Mouse (Mus musculus) liver (tissue): ENCODE measurements around the gene Wnk1.

ENCODE experiments used
- DNase-seq: peaks from one replicate; pipeline ENCODE4 v3.0.0-alpha.2; 2020; ENCODE audit warnings: mixed read lengths

The Wnk1 gene

DNA sequence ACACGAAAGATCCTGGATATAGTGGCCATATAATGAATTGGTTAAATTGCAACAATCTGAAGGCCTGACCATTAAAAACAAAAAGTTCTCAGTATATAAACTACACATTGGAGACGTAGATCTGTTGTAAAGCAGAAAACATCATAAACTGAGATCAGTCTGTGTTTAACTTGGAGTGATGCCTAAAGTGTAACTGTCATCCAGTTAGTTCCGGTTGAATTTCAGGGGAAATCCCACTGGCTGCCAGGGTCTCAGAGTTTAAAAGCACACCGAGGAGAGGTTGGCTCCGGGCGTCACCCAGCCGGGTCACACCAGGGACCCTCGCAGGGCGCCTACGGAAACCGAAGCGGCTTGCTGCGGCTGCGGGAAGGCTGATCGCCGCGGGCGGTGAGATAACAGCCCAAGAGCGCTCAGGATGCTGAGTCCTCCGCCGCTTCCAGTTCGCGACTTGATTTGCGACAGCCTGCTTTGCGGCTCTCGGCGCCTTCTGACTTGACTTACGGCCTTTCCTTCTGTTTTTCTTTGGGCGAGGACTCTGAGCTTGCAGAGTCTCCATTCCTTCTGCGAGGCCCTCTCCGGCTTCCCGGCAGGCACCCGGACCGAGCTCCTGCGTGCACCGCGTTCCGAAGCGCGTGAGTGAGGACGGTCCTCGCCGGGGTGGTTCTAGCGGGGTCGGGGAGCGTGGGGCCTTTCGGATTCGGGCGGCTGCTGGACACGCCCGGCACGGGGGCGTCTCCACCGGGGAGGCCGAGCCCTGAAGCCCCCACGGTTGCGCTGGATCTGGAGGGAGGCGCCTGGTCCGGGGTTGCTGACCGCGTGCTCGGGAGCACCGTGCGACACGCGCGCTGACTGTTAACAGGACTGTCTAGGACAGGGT, 136.0 kb downstream of the Wnk1 start, which contains the start of gene Rad52:
TSS of gene Rad52 (plus strand) at position 495 of the 877 bp plus-strand sequence.
- DNase-seq, result peak; percentile 90

DNA sequence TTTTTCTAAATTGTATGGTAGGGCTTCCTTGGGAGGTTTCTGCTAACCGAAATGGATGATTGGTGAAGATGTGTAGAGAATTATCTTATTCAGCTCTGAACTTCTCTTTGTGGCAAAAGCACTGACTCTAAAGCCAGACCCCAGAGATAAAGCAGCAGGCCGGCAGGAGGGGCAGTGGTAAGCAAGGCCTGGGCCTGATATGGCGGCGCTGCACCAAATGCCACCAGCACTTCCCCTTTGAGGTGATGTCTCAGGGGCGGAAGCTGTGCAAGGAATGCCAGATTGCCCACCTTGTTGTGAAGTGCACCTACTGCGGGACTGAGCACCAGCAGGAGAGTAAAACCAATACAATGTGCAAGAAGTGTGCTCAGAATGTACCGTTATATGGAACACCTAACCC, 145.8 kb downstream of the Wnk1 start:
- no peak for DNase-seq

DNA sequence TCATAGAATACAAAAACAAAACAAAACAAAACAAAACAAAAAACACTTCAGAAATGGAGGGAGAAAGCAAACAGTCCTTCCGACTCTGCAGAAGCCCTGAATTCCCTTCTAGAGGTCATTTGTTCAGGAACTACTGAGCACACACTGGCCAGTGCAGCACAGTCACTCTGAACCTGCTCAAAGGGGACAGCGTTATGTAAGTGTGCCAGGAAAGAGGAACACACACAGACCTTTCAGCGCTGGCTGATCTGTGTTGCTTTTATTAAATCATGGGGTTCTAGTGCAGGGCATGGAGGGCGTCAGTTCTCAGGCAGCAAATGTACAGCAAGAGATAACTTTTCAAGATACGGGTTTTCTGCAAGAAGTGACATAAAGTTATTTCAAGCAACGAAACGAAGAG, 155.3 kb downstream of the Wnk1 start:
- DNase-seq, result no peak
